Mouse (Mus musculus) lung, postnatal 0 days (tissue): ENCODE data around the gene Cacna2d4.

Experiments used
- CTCF ChIP-seq: IDR thresholded peaks from 2 replicates; pipeline ENCODE4 v1.5.1; 2016; ENCODE audit warnings: antibody characterized with exemption, mild to moderate bottlenecking
- EP300 ChIP-seq: IDR thresholded peaks from 2 replicates; pipeline ENCODE4 v1.6.1; 2016; ENCODE audit warnings: antibody characterized with exemption, mild to moderate bottlenecking, control low read depth

- TF ChIP-seq CTCF (no peak), EP300 (peak; percentile 87)
These were observed 159.9 kb downstream of the Cacna2d4 start for GRCm38 (mm10) chr6:119396309-119396634.
